Mouse (Mus musculus) heart, adult 2 months (tissue): Measurements from ENCODE around the gene Smarcc1.

Experiments
- CTCF ChIP-seq: fragments of 200-600 bp; IDR thresholded peaks from 2 replicates; pipeline ENCODE4 v1.8.1; 2022; ENCODE audit warnings: antibody characterized with exemption, mild to moderate bottlenecking, moderate library complexity
- EP300 ChIP-seq: fragments of 200-500 bp; IDR thresholded peaks from 2 replicates; pipeline ENCODE4 v1.6.1; 2011; ENCODE audit warnings: low read depth, low read length, control low read depth; ENCODE audit not compliant: insufficient read depth
- POLR2A ChIP-seq: fragments of 200-500 bp; IDR thresholded peaks from 2 replicates; pipeline ENCODE4 v1.6.1; 2011; ENCODE audit warnings: mild to moderate bottlenecking, low read depth, low read length, control low read depth; ENCODE audit not compliant: insufficient read depth

DNA sequence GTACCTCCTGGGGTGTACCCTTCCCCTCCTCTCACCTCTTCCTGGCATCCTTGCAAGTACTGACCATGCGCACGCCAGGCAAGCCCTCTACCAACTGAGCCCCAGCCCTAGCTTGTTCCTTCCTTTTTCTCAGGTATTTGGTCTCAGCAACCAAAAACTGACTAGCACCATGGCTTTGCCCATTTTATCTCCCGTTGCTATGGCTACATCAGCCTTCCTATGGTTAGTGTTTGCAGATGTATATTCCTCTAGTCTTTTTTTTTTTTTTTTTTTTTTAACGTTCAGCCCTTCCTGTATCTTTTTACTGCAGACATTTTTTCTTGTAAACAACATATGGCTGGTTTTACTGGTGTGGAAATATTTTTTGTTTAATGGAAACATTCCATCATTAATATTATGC lies 156.0 kb downstream of the Smarcc1 start:
- TF ChIP-seq CTCF (no peak), POLR2A (no peak), EP300 (no peak)
